Mouse (Mus musculus): Measurements from ENCODE around the gene Gm6812. TPM values are rescaled to one million over a fixed set of nuclear protein-coding genes. Genes with fewer than 3 reads are reported as not detected.

Gm6812 gene
- polyA plus RNA-seq (2014; fragmentation: Illumina TruSeq; extraction: RNeasy Lipid Tissue Mini Kit (QIAGEN cat#74804); ENCODE audit: low read depth, low replicate concordance) = not detected

DNA sequence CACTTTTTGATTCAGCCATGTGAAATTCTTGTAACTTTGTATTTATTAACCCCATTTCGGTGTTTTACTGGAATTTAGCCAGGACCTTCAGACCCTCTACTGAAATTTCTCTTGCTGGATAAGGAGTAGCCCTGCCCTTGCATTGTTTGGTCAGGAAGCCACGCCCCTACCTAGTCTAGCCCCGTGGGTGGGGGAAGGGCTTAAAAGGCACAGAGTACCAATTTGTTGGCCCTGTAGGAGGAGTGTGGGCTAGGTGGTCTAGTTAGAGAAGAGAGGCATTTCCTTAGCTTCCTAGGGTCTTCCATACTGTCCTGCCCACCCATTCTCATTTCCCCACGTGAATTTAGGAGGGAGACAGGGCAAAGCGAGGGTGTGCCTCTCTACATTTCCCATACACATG is at the start of gene Gm6812:
Gene Gm6812 (minus strand): TSS at position 101 of the 400 bp plus-strand sequence.

Other genes with a start within 250 kb of the Gm6812 start
- 15.9 TPM for gene Fmr1, start 214.5 kb downstream of the Gm6812 start, polyA plus RNA-seq (2014; fragmentation: Illumina TruSeq; extraction: RNeasy Lipid Tissue Mini Kit (QIAGEN cat#74804); ENCODE audit: low read depth, low replicate concordance)
- 2.0 TPM for gene Fmr1nb, start 131.2 kb downstream of the Gm6812 start, polyA plus RNA-seq (2014; fragmentation: Illumina TruSeq; extraction: RNeasy Lipid Tissue Mini Kit (QIAGEN cat#74804); ENCODE audit: low read depth, low replicate concordance)
- gene Gm14698, start 72.0 kb downstream of the Gm6812 start, polyA plus RNA-seq (2014; fragmentation: Illumina TruSeq; extraction: RNeasy Lipid Tissue Mini Kit (QIAGEN cat#74804); ENCODE audit: low read depth, low replicate concordance) = 0.84 TPM

Measured in heart, adult 10 weeks (tissue).